Mouse (Mus musculus) limb, embryonic 14.5 days (tissue): Measurements from ENCODE around the gene Gm49380. TPM values are rescaled to one million over a fixed set of nuclear protein-coding genes. Genes with fewer than 3 reads are reported as not detected.

ENCODE experiments used
- ATAC-seq: fragments of 200-750 bp; cut with Nextera tagmentation; 2 replicates; pipeline ENCODE4 v1.8.0; 2017; ENCODE audit warnings: low read depth, moderate number of reproducible peaks, moderate TSS enrichment; ENCODE audit not compliant: low FRiP score
- DNase-seq: peaks from one replicate; pipeline ENCODE4 v3.0.0-alpha.2; 2015; ENCODE audit warnings: low spot score
- H3K27ac ChIP-seq: fragments of 300-500 bp; sonication (generic); replicated peaks from 2 replicates; pipeline ENCODE4 v1.5.1; 2014; ENCODE audit warnings: low read depth, mild to moderate bottlenecking, low read length, moderate library complexity, mixed read lengths
- H3K27me3 ChIP-seq: fragments of 300-500 bp; sonication (generic); 2 replicates; pipeline ENCODE4 v1.6.1; 2014; ENCODE audit warnings: low read length, mixed read lengths; ENCODE audit not compliant: control insufficient read depth, insufficient read depth
- H3K36me3 ChIP-seq: fragments of 300-500 bp; sonication (generic); 2 replicates; pipeline ENCODE4 v1.6.1; 2014; ENCODE audit warnings: mild to moderate bottlenecking, low read length, moderate library complexity, mixed read lengths; ENCODE audit not compliant: control insufficient read depth, insufficient read depth
- H3K4me1 ChIP-seq: fragments of 300-500 bp; sonication (generic); 2 replicates; pipeline ENCODE4 v1.6.1; 2014; ENCODE audit warnings: antibody characterized with exemption, low read length, mixed read lengths; ENCODE audit not compliant: control insufficient read depth, insufficient read depth
- H3K4me2 ChIP-seq: fragments of 300-500 bp; sonication (generic); replicated peaks from 2 replicates; pipeline ENCODE4 v1.6.1; 2014; ENCODE audit warnings: low read depth, mild to moderate bottlenecking, low read length, moderate library complexity; ENCODE audit not compliant: severe bottlenecking
- H3K4me3 ChIP-seq: fragments of 300-500 bp; sonication (generic); replicated peaks from 2 replicates; pipeline ENCODE4 v1.5.1; 2014; ENCODE audit warnings: low read length
- H3K9ac ChIP-seq: fragments of 300-500 bp; sonication (generic); 2 replicates; pipeline ENCODE4 v1.6.1; 2014; ENCODE audit warnings: mild to moderate bottlenecking, low read depth, low read length, moderate library complexity; ENCODE audit not compliant: severe bottlenecking
- H3K9me3 ChIP-seq: fragments of 300-500 bp; sonication (generic); 2 replicates; pipeline ENCODE4 v1.6.1; 2016; ENCODE audit warnings: low read length; ENCODE audit not compliant: control insufficient read depth
- POLR2A ChIP-seq: fragments of 200-500 bp; IDR thresholded peaks from 2 replicates; pipeline ENCODE4 v1.8.0; 2012; ENCODE audit warnings: inconsistent platforms, mild to moderate bottlenecking, moderate library complexity, borderline replicate concordance; ENCODE audit not compliant: insufficient read depth, insufficient read length; ENCODE audit errors: extremely low read depth
- WGBS: fragments of 180-500 bp; shearing (Covaris S2); extraction: QIAGEN DNeasy Blood & Tissue Kit; methylation state at CpG from one replicate; pipeline ENCODE4 v1.1.7; 2014; 5-methylcytosine and 5-hydroxymethylcytosine counted together
- polyA plus RNA-seq, 2 experiments: library from polyadenylated mRNA; depleted of rRNA in 1 of 2; stranded (reverse) in 1 of 2; unstranded in 1 of 2; fragments of >200 nt; fragmentation: Nextera tagmentation in 1 of 2; extraction: Ambion mirVana in 1 of 2; gene quantifications; 2 replicates each; pipeline versions ENCODE4 v1.2.1 to v1.2.3; 2012 to 2014

Gene Gm49380
- polyA plus RNA-seq, 2 experiments: 0.23 to 0.49 TPM

- no peak for TF ChIP-seq POLR2A
- no peak for ATAC-seq
- Histone ChIP-seq H3K27ac (no peak overlapping the region), H3K4me1 (no peaks in the 10 kb centered on the region), H3K4me2 (no peak overlapping the region), H3K36me3 (no peaks in the 10 kb centered on the region), H3K27me3 (no peaks in the 10 kb centered on the region), H3K9me3 (no peaks in the 10 kb centered on the region), H3K9ac (no peak overlapping the region), H3K4me3 (no peak overlapping the region)
- DNase-seq: no peak
- 53% methylated on average over 13 of the region's 13 CpGs for WGBS
Observed at GRCm38 (mm10) chr9:44033957-44034727, 79.2 kb downstream of the Gm49380 start.

GRCm38 (mm10) chr9:44033317-44033716, 80.0 kb downstream of the Gm49380 start:
- H3K9me3 ChIP-seq: no peaks in the 10 kb centered on the region
- H3K27me3 ChIP-seq: no peaks in the 10 kb centered on the region
- no peak overlapping the region for H3K4me2 ChIP-seq
- TF ChIP-seq POLR2A: no peak
- H3K4me1 ChIP-seq: no peaks in the 10 kb centered on the region
- no peak overlapping the region for H3K9ac ChIP-seq
- H3K4me3 ChIP-seq: no peak overlapping the region
- H3K36me3 ChIP-seq: no peaks in the 10 kb centered on the region
- no peak for DNase-seq
- WGBS: 91% methylated on average over 5 of the region's 5 CpGs
- H3K27ac ChIP-seq: no peak overlapping the region
- no peak for ATAC-seq

DNA sequence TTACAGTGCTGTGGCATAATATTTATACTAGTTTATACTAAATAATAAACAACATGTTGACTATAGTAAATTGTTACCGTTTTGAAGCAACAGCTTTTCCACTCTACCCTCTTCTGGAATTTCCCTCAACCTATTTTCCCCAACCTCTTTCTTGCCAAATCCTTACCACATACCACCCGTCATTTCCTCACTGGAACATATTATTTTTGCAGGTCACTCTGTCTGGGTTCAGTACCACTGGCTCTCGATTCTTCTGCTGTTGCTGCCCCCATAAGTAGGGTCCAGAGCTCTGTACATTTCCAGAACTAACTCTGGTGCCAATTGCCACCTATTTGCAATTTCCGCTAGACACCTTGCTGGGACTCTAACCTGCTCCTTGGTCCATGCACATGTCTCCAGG, 81.4 kb downstream of the Gm49380 start:
- no peaks in the 10 kb centered on the region for H3K9me3 ChIP-seq
- no peaks in the 10 kb centered on the region for H3K4me1 ChIP-seq
- H3K27me3 ChIP-seq: no peaks in the 10 kb centered on the region
- TF ChIP-seq POLR2A: no peak
- no peak overlapping the region for H3K4me3 ChIP-seq
- no peaks in the 10 kb centered on the region for H3K36me3 ChIP-seq
- ATAC-seq (no peak), DNase-seq (no peak)
- no peak overlapping the region for H3K4me2 ChIP-seq
- no peak overlapping the region for H3K27ac ChIP-seq
- no peak overlapping the region for H3K9ac ChIP-seq
- 80% methylated on average over 4 of the region's 4 CpGs for WGBS

DNA sequence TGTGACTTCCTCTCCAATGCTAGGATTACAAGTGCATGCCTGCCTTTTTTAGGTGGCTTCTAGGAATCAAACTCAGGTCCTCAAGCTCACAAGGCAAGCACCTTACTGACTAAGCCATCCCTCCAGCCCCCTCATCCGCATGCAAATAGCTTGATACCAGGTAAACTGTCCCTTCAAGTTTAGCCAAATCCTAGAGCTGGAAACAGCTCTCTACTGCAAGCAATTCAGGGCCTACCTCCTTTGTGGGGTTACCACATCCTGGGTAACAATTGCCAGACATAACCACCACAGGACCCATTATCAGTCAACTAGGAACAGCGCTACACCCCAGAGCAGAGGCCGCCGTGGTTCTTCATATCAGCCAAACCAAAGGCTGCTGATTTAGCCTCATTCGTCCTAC, 82.2 kb downstream of the Gm49380 start:
- 85% methylated on average over 5 of the region's 5 CpGs for WGBS
- DNase-seq: no peak
- no peaks in the 10 kb centered on the region for H3K36me3 ChIP-seq
- no peak overlapping the region for H3K27ac ChIP-seq
- no peak overlapping the region for H3K9ac ChIP-seq
- no peak overlapping the region for H3K4me2 ChIP-seq
- H3K4me1 ChIP-seq: no peaks in the 10 kb centered on the region
- TF ChIP-seq POLR2A: no peak
- H3K9me3 ChIP-seq: no peaks in the 10 kb centered on the region
- no peaks in the 10 kb centered on the region for H3K27me3 ChIP-seq
- no peak for ATAC-seq
- H3K4me3 ChIP-seq: no peak overlapping the region

- Histone ChIP-seq H3K4me2 (no peak overlapping the region), H3K27me3 (no peaks in the 10 kb centered on the region), H3K36me3 (no peaks in the 10 kb centered on the region), H3K9ac (no peak overlapping the region), H3K4me3 (no peak overlapping the region), H3K27ac (no peak overlapping the region), H3K9me3 (no peaks in the 10 kb centered on the region), H3K4me1 (no peaks in the 10 kb centered on the region)
- TF ChIP-seq POLR2A: no peak
- 94% methylated on average over 4 of the region's 4 CpGs for whole genome bisulfite sequencing
- ATAC-seq (no peak), DNase-seq (no peak)
Observed at GRCm38 (mm10) chr9:44030646-44031045, 82.7 kb downstream of the Gm49380 start.

- no peaks in the 10 kb centered on the region for H3K36me3 ChIP-seq
- 46% methylated on average over 5 of the region's 5 CpGs for WGBS
- ATAC-seq: no peak
Observed at GRCm38 (mm10) chr9:44029580-44030236, 83.6 kb downstream of the Gm49380 start.

More at GRCm38 (mm10) chr9:44029580-44030236, 83.6 kb downstream of the Gm49380 start:
- TF ChIP-seq POLR2A: no peak
- H3K4me2 ChIP-seq: no peak overlapping the region
- no peak overlapping the region for H3K9ac ChIP-seq
- no peaks in the 10 kb centered on the region for H3K27me3 ChIP-seq
- no peak for DNase-seq
- no peaks in the 10 kb centered on the region for H3K9me3 ChIP-seq
- no peak overlapping the region for H3K4me3 ChIP-seq
- no peaks in the 10 kb centered on the region for H3K4me1 ChIP-seq
- H3K27ac ChIP-seq: no peak overlapping the region
